In the genomic region with DNA sequence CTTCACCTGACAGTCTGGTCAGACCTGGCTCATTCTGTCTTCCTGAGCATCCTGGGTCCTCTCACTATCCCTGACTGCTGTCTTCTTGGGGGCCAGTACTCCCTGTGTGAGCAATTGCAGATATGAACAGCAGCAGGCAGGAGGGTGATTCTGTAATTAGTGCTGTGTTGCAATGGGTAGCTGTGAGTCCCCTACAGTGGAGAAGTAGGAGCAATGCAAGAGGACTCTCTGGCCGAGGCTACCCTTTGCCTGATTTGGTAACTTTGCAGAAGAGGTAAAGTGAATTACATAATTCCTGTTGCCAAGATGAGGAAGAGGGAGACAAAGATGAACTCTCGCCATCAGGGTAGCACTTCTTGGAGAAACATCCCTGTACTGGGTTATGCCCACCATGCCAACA, we compare ENCODE assay signal across 24 mouse cellular contexts. TPM values are rescaled to one million over a fixed set of nuclear protein-coding genes. Genes with fewer than 3 reads are reported as not detected.
DNase-seq lines count a peak whose midpoint lies in the region; ATAC-seq and TF ChIP-seq lines count a peak whose summit lies in the region.
"Had no signal": no experiment of that assay in that cellular context is flagged by ENCODE, and none has a peak within 500 bp of the region (broad histone marks: within the 10 kb centered on the region; RNA-seq: fewer than 3 reads in every experiment).

No protein-coding gene starts in this region.

- peak; percentile 37 to 65; a peak in 2 of 4 replicates for ATAC-seq in hematopoietic stem cell, adult 5-6 weeks (replicated peaks in 1 of 2; ENCODE audit: insufficient read depth in 1 of 2, low FRiP score in 2 of 2, low TSS enrichment in 1 of 2, low read depth in 1 of 2, poor library complexity in 2 of 2, severe bottlenecking in 2 of 2)
- peak; percentile 89 for ATAC-seq in monocyte, adult 5-6 weeks (replicated peaks; ENCODE audit: insufficient number of reproducible peaks, low FRiP score, low TSS enrichment, poor library complexity, severe bottlenecking)
- ATAC-seq: forebrain, postnatal 0 days; inflammation-experienced regulatory T-cells, adult 6 months had no signal

- H3K4me3 ChIP-seq in bone marrow, adult 2 months (replicated peaks; ENCODE audit: control insufficient read depth, low read depth, low read length): no peak overlapping the region
- H3K4me3 ChIP-seq: embryonic facial prominence, embryonic 10.5 days; heart, embryonic 13.5 days; hindbrain, embryonic 13.5 days; neural tube, embryonic 12.5 days had no signal

- peak overlapping the region; percentile 10; the same call in 1 of the 2 replicates for H3K27ac ChIP-seq in bone marrow, adult 2 months (ENCODE audit: control insufficient read depth, insufficient read depth, low read depth, low read length, poor library complexity)
- H3K27ac ChIP-seq: heart, embryonic 13.5 days; hindbrain, embryonic 13.5 days; neural tube, embryonic 12.5 days had no signal

- 35% methylated on average over 2 of the region's 2 CpGs for WGBS in bone marrow, adult 2 months

- no peak for TF ChIP-seq POLR2A in bone marrow, adult 2 months (IDR thresholded peaks at IDR 0.05; ENCODE audit: borderline replicate concordance, control insufficient read depth, low read depth, low read length)

- peak; percentile 21 to 30 for DNase-seq in lung, adult 18-20 months
- DNase-seq in lung, postnatal 10 days: no peak
- DNase-seq in cerebellum, adult 9-10 months: no peak
- DNase-seq in adrenal gland, adult 18-20 months (ENCODE audit: low spot score in 2 of 2): no peak
- DNase-seq: adrenal gland, adult 8-10 months; cerebellum, adult 8-10 months; forebrain, postnatal 0 days; gastrocnemius, postnatal 14 days; heart, adult 18-20 months; heart, postnatal 14 days; kidney, adult 18-20 months; kidney, postnatal 4 days; layer of hippocampus, adult 9-11 months; retina, postnatal 1 day; right cerebral cortex, postnatal 25 days; spleen, adult 18-20 months had no signal

- TF ChIP-seq CTCF in bone marrow, adult 2 months (IDR thresholded peaks at IDR 0.05; ENCODE audit: control insufficient read depth, insufficient read depth, low read length): no peak

- H3K4me1 ChIP-seq in bone marrow, adult 2 months (ENCODE audit: control insufficient read depth, insufficient read depth, low read length): no peaks in the 10 kb centered on the region; the same call in 1 of the 2 replicates

RNA-seq across cellular contexts. Expression of gene Cxcr4, which starts 50.1 kb away (rescaled TPM):
- 91.8 and 162 TPM in 2 replicates for polyA plus RNA-seq in bone marrow, adult 2 months (2011; ENCODE audit: insufficient read depth, insufficient read length, low replicate concordance, missing spikeins)
- total RNA-seq in hematopoietic stem cell, adult 5-6 weeks (2017): 97.1 and 99.1 TPM in 2 replicates
- 403 to 572 TPM (median 502 TPM) in 3 replicates for total RNA-seq in monocyte, adult 5-6 weeks (2017)
- total RNA-seq in adrenal gland, adult 18-20 months (2021): 10 to 100 TPM; 13.9 to 28.3 TPM

Comparison
In these comparisons a context has a peak if more than half of its experiments do, and no peak if none do; other contexts are left out.
1. DNase-seq: peak in lung, adult 18-20 months (2 of 2); none in lung, postnatal 10 days (single experiment), cerebellum, adult 9-10 months (single experiment) and adrenal gland, adult 18-20 months (0 of 2).